Mouse (Mus musculus): ENCODE results near the gene Pcnt. TPM values are rescaled to one million over a fixed set of nuclear protein-coding genes. Genes with fewer than 3 reads are reported as not detected.

Gene Pcnt
- polyA plus RNA-seq, 1 experiment from 2014 or later: 22.5 TPM

DNA sequence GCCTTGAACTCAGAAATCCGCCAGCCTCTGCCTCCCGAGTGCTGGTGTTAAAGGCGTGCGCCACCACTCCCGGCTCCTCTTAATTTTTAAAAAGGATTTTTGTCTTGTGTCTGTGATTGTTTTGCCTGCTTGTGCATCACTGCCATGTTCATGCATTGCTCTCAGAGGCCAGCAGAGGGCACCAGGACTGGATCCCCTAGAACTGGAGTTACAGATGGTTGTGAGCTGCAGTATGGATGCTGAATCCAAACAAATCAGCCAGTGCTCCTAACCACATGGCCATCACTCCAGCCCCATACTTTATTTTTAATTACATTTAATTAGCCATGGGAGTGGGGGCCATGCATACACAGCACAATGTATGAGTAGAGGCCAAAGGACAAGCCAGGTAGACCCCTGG lies 12.7 kb upstream of the Pcnt start:
- no peak for ATAC-seq (ENCODE audit: insufficient number of reproducible peaks, insufficient read depth, low FRiP score, low TSS enrichment, low read depth)

DNA sequence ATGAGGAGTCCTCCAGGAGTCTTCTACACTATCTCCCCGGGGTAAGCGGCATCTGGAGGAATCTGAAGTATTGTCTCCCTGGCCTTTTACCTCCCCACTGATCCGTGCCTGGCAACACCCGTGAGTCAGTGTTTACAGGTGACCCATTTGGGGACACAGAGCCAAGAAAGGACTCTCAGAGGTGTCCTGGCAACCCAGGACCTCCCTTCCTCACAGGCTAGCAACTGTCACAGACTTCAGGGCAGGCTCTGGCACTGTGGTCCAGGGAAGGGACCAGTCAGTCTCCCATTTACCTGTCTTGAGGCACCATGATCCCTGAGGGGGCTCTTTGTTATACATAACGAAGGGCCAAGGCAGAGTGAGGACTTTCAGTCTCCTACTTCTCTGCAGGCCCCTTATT lies 6.3 kb upstream of the Pcnt start, which contains the start of gene 2610028H24Rik:
TSS of gene 2610028H24Rik (plus strand) at position 231 of the 400 bp plus-strand sequence.
- H3K9ac ChIP-seq (replicated peaks): no peak within 1 kb of the TSS
- no peak within 1 kb of the TSS for H3K4me3 ChIP-seq (replicated peaks)
- no peaks in the 10 kb centered on the region for H3K9me3 ChIP-seq
- ATAC-seq (ENCODE audit: insufficient number of reproducible peaks, insufficient read depth, low FRiP score, low TSS enrichment, low read depth): no peak
- H3K36me3 ChIP-seq: no peaks in the 10 kb centered on the region
- H3K4me2 ChIP-seq: no peak within 1 kb of the TSS
- no peaks in the 10 kb centered on the region for H3K27me3 ChIP-seq
- H3K27ac ChIP-seq: no peak within 1 kb of the TSS
- H3K4me1 ChIP-seq (replicated peaks): 0 out of 2 replicates have a peak, but pooled peaks cover 1% of the 10 kb centered on the region
- 66% methylated on average over 5 of the region's 5 CpGs for WGBS

More for the DNA sequence above, 12.7 kb upstream of the Pcnt start:
- 64% methylated on average over 5 of the region's 5 CpGs for WGBS
- no peak overlapping the region for H3K27ac ChIP-seq
- no peaks in the 10 kb centered on the region for H3K4me1 ChIP-seq (replicated peaks)
- no peak overlapping the region for H3K9ac ChIP-seq (replicated peaks)
- 0 out of 2 replicates have a peak, but pooled peaks cover 3% of the 10 kb centered on the region for H3K9me3 ChIP-seq
- no peak overlapping the region for H3K4me3 ChIP-seq (replicated peaks)
- H3K36me3 ChIP-seq: no peaks in the 10 kb centered on the region
- no peak overlapping the region for H3K4me2 ChIP-seq
- H3K27me3 ChIP-seq: no peaks in the 10 kb centered on the region

DNA sequence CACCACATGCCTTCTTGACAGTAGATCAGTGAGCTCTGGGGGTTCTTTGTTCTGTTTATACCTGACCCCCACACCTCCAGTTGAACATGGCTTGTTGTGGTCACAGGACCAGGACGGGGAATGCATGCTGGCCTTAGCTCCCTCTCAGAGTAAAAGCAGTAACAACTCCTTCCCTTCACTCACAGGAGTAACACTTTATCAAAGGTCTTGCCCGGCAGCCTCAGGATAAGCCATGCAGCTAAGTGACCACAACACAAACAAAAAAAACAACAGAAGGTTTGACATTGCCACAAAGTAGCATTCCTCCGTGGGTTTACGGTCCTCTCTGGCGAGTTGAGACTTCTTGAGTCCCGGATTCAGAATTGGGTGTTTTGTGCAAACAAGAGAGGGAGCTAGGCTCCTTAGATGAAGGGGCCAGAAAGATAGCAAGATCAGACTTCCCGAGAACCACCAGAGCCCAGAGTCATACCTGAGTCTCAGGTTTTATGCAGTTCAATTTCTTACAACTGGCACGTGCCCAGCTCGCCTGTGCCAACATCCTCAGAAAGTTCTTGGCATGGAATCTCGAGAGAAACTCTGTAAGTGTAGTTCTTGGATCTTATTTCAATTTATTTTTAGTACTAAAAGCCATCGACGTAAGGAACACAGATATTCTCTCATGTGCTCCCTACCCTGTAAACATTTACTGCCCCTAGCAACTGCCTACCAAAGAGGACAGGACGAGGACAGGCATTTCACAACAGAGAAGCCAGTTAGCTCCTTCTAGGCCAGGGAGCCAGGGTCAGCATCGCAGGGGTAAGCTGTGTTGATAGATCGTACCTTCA lies 5.0 kb upstream of the Pcnt start:
- ATAC-seq (ENCODE audit: insufficient number of reproducible peaks, insufficient read depth, low FRiP score, low TSS enrichment, low read depth): no peak
- Histone ChIP-seq H3K27me3 (no peaks in the 10 kb centered on the region), H3K9me3 (no peaks in the 10 kb centered on the region), H3K9ac (replicated peaks) (no peak overlapping the region), H3K27ac (no peak overlapping the region), H3K4me1 (replicated peaks) (peaks cover 9% of the 10 kb centered on the region), H3K4me2 (no peak overlapping the region), H3K36me3 (no peaks in the 10 kb centered on the region), H3K4me3 (replicated peaks) (no peak overlapping the region)
- 79% methylated on average over 15 of the region's 15 CpGs for WGBS

DNA sequence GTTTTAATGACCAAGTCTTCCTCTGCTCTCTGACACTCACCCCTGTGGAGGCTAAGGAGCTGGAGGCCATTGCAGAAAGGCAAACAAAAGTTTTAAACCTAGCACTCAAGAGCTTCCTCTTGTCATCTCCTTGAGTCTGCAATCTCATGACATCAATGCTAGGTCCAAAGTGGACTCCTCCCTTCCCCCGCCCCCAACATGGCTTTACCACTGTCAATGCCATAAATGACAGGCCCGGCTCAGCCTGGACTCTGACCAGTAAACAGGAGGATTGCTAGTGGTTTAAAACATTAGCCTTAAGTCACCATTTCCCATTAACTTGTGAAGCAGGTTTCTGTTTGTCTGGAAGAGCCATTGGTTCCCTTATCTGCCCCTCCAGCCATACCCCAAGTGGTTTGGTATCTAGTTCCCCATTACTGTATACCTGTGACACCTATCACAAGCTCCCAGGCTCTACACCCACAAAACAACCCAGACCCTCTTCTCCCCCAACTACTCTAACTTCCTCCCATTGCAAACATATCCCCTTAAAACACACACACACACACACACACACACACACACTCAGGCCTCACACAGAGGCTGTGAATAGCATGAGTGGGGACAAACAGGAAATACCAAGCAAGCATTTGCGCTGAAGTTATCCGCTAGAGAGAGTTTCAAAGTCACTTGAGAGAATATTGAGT lies 3.6 kb upstream of the Pcnt start:
- ATAC-seq (ENCODE audit: insufficient number of reproducible peaks, insufficient read depth, low FRiP score, low TSS enrichment, low read depth): no peak
- Histone ChIP-seq H3K4me2 (no peak overlapping the region), H3K27me3 (no peaks in the 10 kb centered on the region), H3K4me1 (replicated peaks) (peaks cover 15% of the 10 kb centered on the region), H3K4me3 (replicated peaks) (no peak overlapping the region), H3K27ac (no peak overlapping the region), H3K36me3 (no peaks in the 10 kb centered on the region), H3K9ac (replicated peaks) (0 out of 2 replicates have a peak overlapping the region, but pooled peaks have one; percentile 12), H3K9me3 (no peaks in the 10 kb centered on the region)
- WGBS: 76% methylated on average over 4 of the region's 4 CpGs

DNA sequence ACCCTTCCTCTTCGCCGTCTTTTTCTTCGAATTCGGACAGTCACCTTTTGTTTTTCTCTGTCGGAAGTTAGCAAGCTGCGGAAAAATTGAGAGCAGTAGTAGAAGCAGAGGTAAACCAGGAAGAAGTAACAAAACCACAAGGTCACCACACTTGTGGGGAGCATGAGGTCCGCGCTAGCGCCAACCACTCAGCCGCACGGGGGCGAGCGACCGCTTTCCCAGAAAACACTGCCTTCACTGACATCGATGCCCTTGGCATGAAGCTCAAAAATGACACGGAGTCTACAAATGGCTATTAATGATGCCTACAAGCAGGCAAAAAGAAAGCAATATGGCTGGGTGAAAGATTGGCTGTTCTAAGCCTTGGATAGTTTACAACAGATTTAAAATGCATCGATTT lies 2.3 kb downstream of the Pcnt start, which contains the start of gene AC141477.1:
TSS of gene AC141477.1 (minus strand) at position 164 of the 400 bp plus-strand sequence.
- Histone ChIP-seq H3K4me3 (replicated peaks) (peak within 1 kb of the TSS; percentile 82), H3K27ac (no peak within 1 kb of the TSS), H3K36me3 (peaks cover 48% of the 10 kb centered on the region), H3K9ac (replicated peaks) (no peak within 1 kb of the TSS), H3K4me2 (peak within 1 kb of the TSS; percentile 74), H3K4me1 (replicated peaks) (peaks cover 17% of the 10 kb centered on the region), H3K27me3 (no peaks in the 10 kb centered on the region), H3K9me3 (no peaks in the 10 kb centered on the region)
- no peak for ATAC-seq (ENCODE audit: insufficient number of reproducible peaks, insufficient read depth, low FRiP score, low TSS enrichment, low read depth)
- 95% methylated on average over 17 of the region's 17 CpGs for WGBS

DNA sequence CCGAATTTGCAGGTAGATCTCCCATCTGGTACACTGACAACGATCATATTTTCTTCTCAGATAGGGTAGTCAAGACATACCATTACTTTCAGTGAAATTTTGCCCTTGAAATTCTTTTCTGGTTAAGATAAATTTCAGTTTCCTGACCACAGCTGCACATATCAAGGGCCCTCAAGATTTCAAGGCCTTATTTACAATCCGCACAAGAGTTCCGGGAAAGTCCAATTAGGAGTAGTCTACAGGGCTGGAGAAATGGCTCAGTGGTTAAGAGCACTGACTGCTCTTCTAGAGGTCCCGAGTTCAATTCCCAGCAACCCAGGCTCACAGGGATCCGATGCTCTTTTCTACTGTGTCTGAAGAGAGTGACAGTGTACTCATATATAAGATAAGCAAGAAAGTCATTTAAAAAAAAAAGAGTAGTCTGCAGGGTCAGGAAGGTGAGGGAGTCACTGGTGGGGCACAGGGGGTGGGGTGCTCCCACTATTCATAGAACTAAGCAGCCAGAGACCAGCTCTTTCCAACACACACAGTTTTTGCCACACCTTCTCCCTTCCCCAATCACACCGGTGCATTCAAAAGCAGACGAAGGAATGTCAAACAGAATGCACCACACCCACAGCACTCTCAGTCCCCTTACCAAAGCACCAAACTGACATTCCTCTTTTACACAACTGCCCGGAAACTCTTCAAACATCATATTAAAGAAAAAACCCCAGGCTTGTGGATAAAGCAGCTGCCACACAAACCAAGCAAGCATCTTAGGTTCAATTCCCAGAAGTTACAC lies 3.3 kb downstream of the Pcnt start:
- Histone ChIP-seq H3K27ac (no peak overlapping the region), H3K27me3 (no peaks in the 10 kb centered on the region), H3K4me3 (replicated peaks) (no peak overlapping the region), H3K9me3 (no peaks in the 10 kb centered on the region), H3K4me1 (replicated peaks) (peaks cover 17% of the 10 kb centered on the region), H3K4me2 (no peak overlapping the region), H3K9ac (replicated peaks) (no peak overlapping the region), H3K36me3 (peaks cover 57% of the 10 kb centered on the region)
- ATAC-seq (ENCODE audit: insufficient number of reproducible peaks, insufficient read depth, low FRiP score, low TSS enrichment, low read depth): no peak
- 89% methylated on average over 9 of the region's 9 CpGs for WGBS

DNA sequence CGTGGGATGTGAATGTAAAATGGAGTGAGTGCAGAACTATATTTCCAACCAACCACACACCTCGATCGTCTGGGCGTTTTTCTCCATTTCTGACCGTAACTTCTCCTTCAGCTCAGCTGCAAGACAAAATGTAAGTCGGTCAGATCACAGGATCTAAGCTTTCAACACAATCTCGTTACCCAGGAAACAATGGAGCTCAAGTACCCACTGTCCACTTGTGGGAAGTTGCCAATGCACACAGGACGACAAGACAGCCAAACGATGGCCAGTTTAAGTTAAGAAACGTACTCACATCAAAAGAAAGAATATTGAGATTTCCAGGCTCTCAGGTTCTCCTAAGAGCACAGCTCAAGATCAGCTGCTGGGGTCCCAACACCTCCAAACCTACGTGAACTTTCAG lies 8.7 kb downstream of the Pcnt start:
- H3K4me1 ChIP-seq (replicated peaks): no peaks in the 10 kb centered on the region
- H3K27me3 ChIP-seq: no peaks in the 10 kb centered on the region
- WGBS: 94% methylated on average over 11 of the region's 11 CpGs
- H3K9me3 ChIP-seq: no peaks in the 10 kb centered on the region
- H3K27ac ChIP-seq: no peak overlapping the region
- no peak overlapping the region for H3K4me3 ChIP-seq (replicated peaks)
- ATAC-seq (ENCODE audit: insufficient number of reproducible peaks, insufficient read depth, low FRiP score, low TSS enrichment, low read depth): no peak
- H3K9ac ChIP-seq (replicated peaks): no peak overlapping the region
- no peak overlapping the region for H3K4me2 ChIP-seq
- H3K36me3 ChIP-seq: peaks cover 97% of the 10 kb centered on the region

DNA sequence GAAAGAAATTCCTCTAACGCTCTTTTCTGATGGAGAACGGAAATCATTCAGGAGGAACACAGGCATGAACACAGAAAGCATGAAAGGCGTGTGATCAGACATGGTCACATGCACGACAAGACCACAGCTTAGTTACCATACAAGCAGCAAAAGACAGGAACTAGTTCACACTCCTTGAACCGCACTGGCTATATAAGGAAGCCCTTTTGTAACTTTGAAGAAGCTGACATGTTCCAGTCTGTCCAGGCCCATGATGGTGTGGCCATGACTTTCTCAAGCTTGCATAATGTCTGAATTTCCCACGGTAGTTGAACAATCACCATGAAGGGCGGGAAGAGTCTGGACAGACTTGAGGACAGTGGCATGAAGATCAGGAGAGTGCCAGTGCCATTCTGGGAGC lies 16.9 kb downstream of the Pcnt start:
- Histone ChIP-seq H3K4me2 (no peak overlapping the region), H3K36me3 (peaks cover 97% of the 10 kb centered on the region), H3K4me3 (replicated peaks) (no peak overlapping the region), H3K27me3 (no peaks in the 10 kb centered on the region), H3K27ac (no peak overlapping the region), H3K4me1 (replicated peaks) (no peaks in the 10 kb centered on the region), H3K9me3 (0 out of 2 replicates have a peak, but pooled peaks cover 5% of the 10 kb centered on the region), H3K9ac (replicated peaks) (no peak overlapping the region)
- 96% methylated on average over 7 of the region's 7 CpGs for WGBS
- no peak for ATAC-seq (ENCODE audit: insufficient number of reproducible peaks, insufficient read depth, low FRiP score, low TSS enrichment, low read depth)

DNA sequence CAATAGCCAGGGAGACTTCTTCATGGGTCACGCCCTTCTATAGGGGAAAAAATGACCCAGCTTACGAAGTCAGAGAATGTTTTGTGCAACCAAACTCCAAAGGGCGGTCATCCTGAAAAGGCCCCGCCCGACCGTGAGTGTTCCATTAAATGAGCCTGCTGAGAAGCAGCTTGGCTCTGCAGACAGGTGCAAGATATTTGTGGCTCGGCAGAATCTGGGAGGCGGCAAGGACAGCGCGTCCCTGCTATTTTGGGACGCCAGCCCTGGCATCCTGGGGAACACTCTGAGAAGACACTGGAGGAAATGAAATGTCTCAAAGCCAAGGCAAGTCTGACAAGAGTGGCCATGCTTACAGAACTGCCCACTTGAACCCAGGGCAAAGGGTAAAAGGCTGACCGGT lies 25.8 kb downstream of the Pcnt start:
- ATAC-seq (ENCODE audit: insufficient number of reproducible peaks, insufficient read depth, low FRiP score, low TSS enrichment, low read depth): no peak
- Histone ChIP-seq H3K9me3 (no peaks in the 10 kb centered on the region), H3K36me3 (peaks cover 97% of the 10 kb centered on the region), H3K4me1 (replicated peaks) (no peaks in the 10 kb centered on the region), H3K9ac (replicated peaks) (no peak overlapping the region), H3K27me3 (no peaks in the 10 kb centered on the region), H3K4me3 (replicated peaks) (no peak overlapping the region), H3K4me2 (no peak overlapping the region), H3K27ac (no peak overlapping the region)
- WGBS: 95% methylated on average over 12 of the region's 12 CpGs

DNA sequence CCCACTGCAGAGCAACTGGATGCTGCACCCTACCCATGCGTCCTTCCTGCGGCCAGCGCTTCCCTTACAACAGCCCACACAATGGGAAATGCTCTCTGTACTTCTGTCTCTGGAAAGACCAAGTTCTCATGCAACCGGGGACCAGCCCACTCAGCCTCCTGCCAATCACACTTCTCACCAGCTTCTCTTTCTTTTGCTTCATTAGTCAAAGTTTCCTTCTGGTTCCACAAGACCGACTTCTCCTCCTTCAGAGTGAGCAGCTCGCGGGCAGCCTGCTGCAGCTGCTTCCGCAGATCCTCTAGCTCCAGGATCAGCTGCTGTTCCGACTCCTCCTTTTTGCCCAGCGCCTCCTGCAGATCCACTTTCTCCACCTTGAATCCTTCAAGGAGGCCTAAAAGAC lies 34.1 kb downstream of the Pcnt start:
- Histone ChIP-seq H3K27me3 (no peaks in the 10 kb centered on the region), H3K9ac (replicated peaks) (no peak overlapping the region), H3K36me3 (peaks cover 91% of the 10 kb centered on the region), H3K27ac (no peak overlapping the region), H3K4me1 (replicated peaks) (no peaks in the 10 kb centered on the region), H3K4me3 (replicated peaks) (no peak overlapping the region), H3K4me2 (no peak overlapping the region), H3K9me3 (no peaks in the 10 kb centered on the region)
- WGBS: 93% methylated on average over 10 of the region's 10 CpGs
- ATAC-seq (ENCODE audit: insufficient number of reproducible peaks, insufficient read depth, low FRiP score, low TSS enrichment, low read depth): no peak

DNA sequence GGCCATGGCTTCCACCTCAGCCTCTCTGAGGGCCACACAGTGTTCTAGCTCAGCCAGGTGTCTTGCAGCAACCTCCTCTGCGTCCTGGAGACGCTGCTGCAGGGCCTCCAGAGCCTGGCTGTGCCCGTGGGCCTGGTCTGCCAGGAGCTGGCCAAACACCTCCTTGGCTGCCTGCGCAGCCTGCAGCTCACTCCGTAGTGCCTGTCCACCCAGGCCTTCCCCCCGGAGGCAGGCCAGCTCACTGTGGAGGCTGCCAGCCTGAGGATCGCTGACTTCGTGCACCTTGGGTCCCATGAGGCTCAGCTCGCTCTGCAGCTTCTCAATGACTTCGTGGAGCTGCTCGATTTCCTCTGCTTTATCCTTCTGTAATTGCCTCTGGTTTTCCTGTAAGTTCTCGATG lies 50.0 kb downstream of the Pcnt start:
- ATAC-seq (ENCODE audit: insufficient number of reproducible peaks, insufficient read depth, low FRiP score, low TSS enrichment, low read depth): no peak
- H3K4me2 ChIP-seq: no peak overlapping the region
- H3K27me3 ChIP-seq: no peaks in the 10 kb centered on the region
- peaks cover 75% of the 10 kb centered on the region for H3K36me3 ChIP-seq
- H3K4me1 ChIP-seq (replicated peaks): no peaks in the 10 kb centered on the region
- H3K9me3 ChIP-seq: no peaks in the 10 kb centered on the region
- H3K9ac ChIP-seq (replicated peaks): no peak overlapping the region
- H3K4me3 ChIP-seq (replicated peaks): no peak overlapping the region
- 92% methylated on average over 12 of the region's 12 CpGs for WGBS
- H3K27ac ChIP-seq: no peak overlapping the region

Data from limb, embryonic 12.5 days (tissue).